Mouse (Mus musculus) adrenal gland, postnatal 36 days (tissue): Measurements from ENCODE around the gene Actr8. TPM values are rescaled to one million over a fixed set of nuclear protein-coding genes. Genes with fewer than 3 reads are reported as not detected.

Source experiments
- DNase-seq, 2 experiments: peaks; one replicate each; pipeline ENCODE4 v3.0.0; 2021; ENCODE audit warnings: mixed read lengths in 1 of 2
- total RNA-seq, 2 experiments: library from RNA; stranded (reverse); gene quantifications; 2 replicates each; pipeline ENCODE4 v1.2.3; 2021

Actr8 gene
- total RNA-seq, 2 experiments from 2014 or later, result 54.3 to 58.7 TPM

- DNase-seq, result no peak
Measured at GRCm38 (mm10) chr14:29994976-29995375, 16.8 kb downstream of the Actr8 start.

- no peak for DNase-seq
Measured at GRCm38 (mm10) chr14:29996000-29996751, 18.0 kb downstream of the Actr8 start.

GRCm38 (mm10) chr14:29997345-29997744 lies 19.2 kb downstream of the Actr8 start:
- no peak for DNase-seq

DNA sequence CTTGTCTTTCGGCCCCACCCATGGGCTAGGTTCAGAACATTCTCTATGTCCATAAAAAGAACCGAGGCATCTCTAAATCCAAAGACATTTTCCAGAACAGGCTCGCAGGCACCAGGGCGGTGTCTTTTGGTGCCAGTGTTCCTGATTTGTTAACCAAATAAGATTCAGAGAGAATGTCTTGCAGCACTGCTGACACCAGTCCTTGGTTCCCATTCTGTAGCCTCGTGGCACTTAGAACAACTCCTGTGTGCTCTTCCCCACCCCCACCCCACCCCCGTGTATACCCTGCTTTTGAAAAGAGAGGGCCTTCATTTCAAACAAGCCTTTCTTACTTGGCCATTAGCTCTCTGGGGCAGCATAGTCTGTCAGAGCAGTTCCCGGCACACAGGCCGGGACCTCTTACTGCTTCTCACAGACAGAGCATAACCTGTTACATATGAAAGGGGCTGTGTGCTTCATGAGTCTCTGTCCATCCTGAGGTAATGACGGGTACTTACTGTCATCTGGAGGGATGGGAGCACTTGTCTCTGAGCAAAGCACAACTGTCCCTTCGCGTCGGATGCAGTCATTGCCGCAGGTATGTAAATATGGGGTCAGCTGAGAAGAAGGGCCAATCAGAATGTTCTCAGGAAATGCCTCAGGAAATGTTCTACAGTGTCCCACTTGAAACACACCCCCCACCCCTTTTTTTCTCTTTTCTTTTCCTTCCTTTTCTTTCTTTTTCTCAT lies 20.8 kb downstream of the Actr8 start:
- DNase-seq, result no peak

GRCm38 (mm10) chr14:29999475-29999811 lies 21.3 kb downstream of the Actr8 start:
- DNase-seq, result no peak

GRCm38 (mm10) chr14:30008733-30009575 lies 30.8 kb downstream of the Actr8 start, which contains the start of the genes Il17rb and Chdh:
Il17rb (minus strand) TSS chr14:30008896.
Chdh (plus strand) TSS chr14:30009023.
- DNase-seq, result peak; percentile 80 to 82

DNA sequence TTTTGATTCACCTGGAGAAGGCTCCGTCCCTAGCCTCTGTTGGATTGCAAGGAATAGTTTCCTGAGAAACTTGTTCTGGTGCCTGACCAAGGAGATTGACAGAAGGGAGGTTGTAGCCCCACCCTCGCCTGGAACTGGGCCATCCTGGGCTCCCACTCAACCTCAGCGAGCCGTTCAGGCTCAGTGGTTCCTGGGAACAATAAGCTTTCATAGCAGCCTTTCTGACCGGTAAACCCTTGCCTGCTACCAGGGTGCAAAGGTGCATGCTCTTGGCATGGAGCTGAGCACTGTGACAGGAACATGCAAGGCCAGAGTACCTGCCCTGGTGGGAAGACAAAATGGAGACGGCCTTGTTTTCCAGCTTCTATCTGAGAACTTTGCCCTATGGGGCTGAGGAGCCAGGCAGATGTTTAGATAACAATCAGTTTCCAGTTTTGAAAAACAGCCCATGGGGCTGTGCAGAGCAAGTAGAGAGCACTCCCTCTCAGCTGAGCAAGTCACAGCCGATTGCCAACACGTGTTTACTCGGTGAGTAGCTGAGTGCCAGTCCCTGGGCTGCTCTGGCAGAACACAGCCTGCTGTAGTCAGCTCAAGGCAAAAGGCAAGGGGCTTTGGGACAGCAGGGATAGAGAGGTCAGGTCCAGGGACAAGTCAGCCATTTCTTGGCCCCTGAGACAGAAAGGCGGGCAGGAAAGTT lies 31.9 kb downstream of the Actr8 start:
- DNase-seq, result peak; percentile 26 to 68

DNA sequence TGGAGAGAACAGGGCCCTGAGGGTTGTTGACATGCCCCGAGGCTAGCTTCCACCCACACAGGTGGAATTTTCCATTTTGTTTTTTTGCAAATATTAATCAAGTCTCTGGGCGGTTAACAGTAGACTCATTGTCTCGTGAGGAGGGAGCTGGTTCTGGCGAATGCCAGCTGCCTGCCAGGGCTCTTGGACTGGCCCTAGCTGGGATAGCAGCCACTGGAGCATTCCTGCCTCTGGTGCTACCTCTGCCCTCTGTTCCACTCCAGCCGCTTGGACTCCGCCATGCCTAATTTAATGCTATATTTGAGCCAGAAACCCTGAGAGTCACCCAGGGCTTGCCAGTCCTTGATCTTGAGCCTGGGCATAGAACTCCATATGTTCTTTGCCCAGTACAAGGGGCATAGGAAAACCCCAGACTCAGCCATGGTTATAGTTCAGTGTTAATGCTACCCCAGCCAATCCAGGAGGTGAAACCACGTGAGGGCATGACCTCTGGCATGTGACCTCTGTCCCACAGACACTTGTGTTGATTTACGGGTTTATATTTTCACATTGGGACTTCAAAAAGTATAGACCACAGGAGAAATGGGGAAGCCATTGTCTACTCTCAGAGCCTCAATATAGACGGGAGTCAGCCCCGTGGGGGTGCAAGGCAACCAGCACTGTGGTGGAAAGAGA lies 33.9 kb downstream of the Actr8 start:
- peak; percentile 8 to 40 for DNase-seq

- no peak for DNase-seq
Measured at GRCm38 (mm10) chr14:30014487-30014886, 36.4 kb downstream of the Actr8 start.

- DNase-seq, result no peak
Measured at GRCm38 (mm10) chr14:30015008-30015407, 36.9 kb downstream of the Actr8 start.

DNA sequence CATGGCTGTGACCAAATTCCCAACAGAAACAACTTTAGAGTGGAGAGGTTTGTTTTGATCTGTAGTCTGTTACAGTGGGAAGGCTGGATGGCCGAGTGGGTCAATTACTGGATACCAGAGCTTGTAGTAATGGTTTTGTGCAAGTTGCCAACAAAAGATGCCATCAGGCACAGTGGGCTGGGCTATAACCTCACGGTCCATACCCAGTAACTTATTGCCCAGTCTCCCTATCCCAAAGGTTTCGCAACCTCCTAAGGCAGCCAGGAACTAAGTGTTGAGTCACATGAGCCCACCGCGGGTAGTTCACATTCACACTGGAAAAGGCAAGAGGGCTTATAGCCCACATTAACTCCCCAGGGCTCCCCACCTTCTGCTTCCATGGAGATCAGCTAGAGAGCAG lies 38.5 kb downstream of the Actr8 start:
- peak in 1 of 2 experiments; percentile 20 for DNase-seq

- DNase-seq, result no peak
Measured at GRCm38 (mm10) chr14:30017794-30018462, 39.8 kb downstream of the Actr8 start.

- DNase-seq, result peak in 1 of 2 experiments; percentile 26
Measured at GRCm38 (mm10) chr14:30018463-30018801, 40.3 kb downstream of the Actr8 start.

DNA sequence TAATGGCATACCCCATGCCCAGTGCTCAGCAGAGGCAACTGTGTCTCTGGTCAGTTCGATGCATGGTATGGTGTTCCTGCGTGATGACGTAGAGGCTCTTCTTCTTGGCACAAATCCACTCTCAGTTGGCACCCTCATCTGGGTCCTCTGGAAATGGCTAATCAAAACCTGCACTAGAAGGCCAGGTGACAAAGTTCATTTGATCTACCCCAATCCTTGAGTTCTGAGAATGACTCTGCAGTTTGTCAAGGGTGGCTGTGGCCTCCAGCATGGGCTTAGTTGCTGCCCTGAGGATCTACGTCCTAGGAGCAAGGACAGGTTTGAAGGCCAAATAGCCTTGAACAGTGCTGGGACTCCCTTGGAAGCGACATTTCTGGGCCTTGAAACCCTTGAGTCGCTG lies 40.7 kb downstream of the Actr8 start:
- no peak for DNase-seq

- DNase-seq, result no peak
Measured at GRCm38 (mm10) chr14:30019375-30019774, 41.2 kb downstream of the Actr8 start.

DNA sequence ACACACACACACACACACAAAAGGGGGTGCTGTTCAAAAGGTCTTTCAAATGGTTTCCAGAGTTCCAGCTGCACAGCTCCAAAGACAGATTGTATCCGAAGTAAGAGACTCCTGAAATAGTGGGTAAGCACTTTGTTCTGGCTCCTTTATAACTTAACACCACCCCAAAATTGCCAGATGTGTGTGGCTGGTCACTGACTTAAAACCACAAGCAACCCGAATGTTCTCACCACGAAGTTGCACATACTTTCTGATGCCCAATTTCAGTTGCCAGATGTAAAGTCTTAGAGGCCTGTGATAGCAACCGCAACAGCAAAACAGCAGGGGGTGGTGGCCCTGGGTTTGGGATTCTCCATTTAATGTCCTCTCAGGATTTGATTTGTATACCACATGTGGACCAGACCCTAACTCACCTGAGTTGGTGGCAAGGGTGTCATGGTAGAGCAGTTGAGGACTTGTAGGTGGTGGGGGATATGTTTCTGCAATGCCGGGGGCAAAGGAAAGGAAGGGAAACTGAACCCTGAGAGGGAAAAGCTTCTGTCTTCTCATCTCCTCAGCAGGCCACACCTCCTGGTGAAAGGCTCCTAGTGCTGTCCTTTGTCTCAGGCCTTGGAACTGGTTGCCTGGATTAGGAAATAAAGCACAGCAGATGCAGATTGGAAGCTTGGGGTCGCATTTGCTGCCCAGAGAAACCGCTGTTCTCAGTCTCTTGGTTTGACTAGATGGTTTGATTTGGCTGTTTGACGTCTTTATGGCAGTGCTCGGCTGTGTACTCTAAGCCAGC lies 41.8 kb downstream of the Actr8 start:
- no peak for DNase-seq

- DNase-seq, result no peak
Measured at GRCm38 (mm10) chr14:30022471-30022870, 44.3 kb downstream of the Actr8 start.

DNA sequence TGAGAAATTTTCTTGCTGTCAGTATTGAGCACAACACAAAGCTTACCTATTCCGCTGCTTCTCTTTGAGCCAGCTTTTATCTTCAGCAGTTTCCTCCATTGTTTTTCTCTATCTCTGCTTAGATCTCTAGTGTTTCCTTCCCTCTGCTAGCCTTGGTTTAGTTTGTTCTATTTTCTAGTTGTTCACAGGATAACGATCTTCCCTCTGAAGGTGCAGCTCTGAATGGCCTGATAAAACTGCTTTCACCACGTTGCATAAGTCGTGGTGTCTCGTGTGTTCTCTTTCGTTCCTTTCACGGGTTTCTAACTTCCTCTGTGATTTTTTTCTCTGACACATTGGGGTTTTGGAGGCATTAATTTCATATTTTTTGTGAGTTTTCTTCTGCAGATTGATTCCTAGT lies 46.2 kb downstream of the Actr8 start:
- no peak for DNase-seq

GRCm38 (mm10) chr14:30027378-30027777 lies 49.2 kb downstream of the Actr8 start:
- peak; percentile 42 to 73 for DNase-seq

- no peak for DNase-seq
Measured at GRCm38 (mm10) chr14:30033405-30033804, 55.3 kb downstream of the Actr8 start.
